Comparison of ENCODE assay signal across 8 mouse cellular contexts in genomic region chr2:25706643-25707481, GRCm38 (mm10). TPM values are rescaled to one million over a fixed set of nuclear protein-coding genes. Genes with fewer than 3 reads are reported as not detected.
DNase-seq lines count a peak whose midpoint lies in the region; ATAC-seq and TF ChIP-seq lines count a peak whose summit lies in the region.

Gene Bmyc, plus strand, starts transcription at chr2:25706739.

- DNase-seq in adrenal gland, adult (ENCODE audit: inconsistent age in 2 of 2, low spot score in 1 of 2): peak; percentile 85 to 95
- DNase-seq in gastrocnemius, postnatal 10 days: peak; percentile 65
- DNase-seq in hindbrain, postnatal 0 days (ENCODE audit: low spot score): peak; percentile 96
- peak; percentile 80 for DNase-seq in left cerebral cortex, adult 11 months (ENCODE audit: low spot score)
- peak; percentile 70 for DNase-seq in lung, postnatal 25 days (ENCODE audit: low spot score)
- peak; percentile 93 for DNase-seq in retina, postnatal 1 day
- peak; percentile 87 for DNase-seq in thymus, postnatal 4 days

- WGBS in hindbrain, postnatal 0 days: 1% methylated on average over 73 of the region's 78 CpGs

- peak within 1 kb of the TSS; percentile 94 for H3K27ac ChIP-seq in hindbrain, postnatal 0 days

- H3K27me3 ChIP-seq in hindbrain, postnatal 0 days (ENCODE audit: insufficient read depth, low read length): no peaks in the 10 kb centered on the region

- peaks cover 8% of the 10 kb centered on the region for H3K4me1 ChIP-seq in hindbrain, postnatal 0 days (ENCODE audit: insufficient read depth, low read length)

- H3K9me3 ChIP-seq in hindbrain, postnatal 0 days (ENCODE audit: low read length): no peaks in the 10 kb centered on the region

- TF ChIP-seq CTCF in hindbrain, postnatal 0 days (IDR thresholded peaks at IDR 0.05; ENCODE audit: low read depth): peak; percentile 89

- H3K36me3 ChIP-seq in hindbrain, postnatal 0 days (ENCODE audit: insufficient read depth, low read length): no peaks in the 10 kb centered on the region

- peak; percentile 88 for ATAC-seq in common myeloid progenitor, adult 5-6 weeks (replicated peaks; ENCODE audit: low read depth, poor library complexity, severe bottlenecking)
- peak; percentile 95 for ATAC-seq in hindbrain, postnatal 0 days

- H3K4me3 ChIP-seq in hindbrain, postnatal 0 days (ENCODE audit: low read length): peak within 1 kb of the TSS; percentile 74

- peak within 1 kb of the TSS; percentile 82 for H3K4me2 ChIP-seq in hindbrain, postnatal 0 days (ENCODE audit: low read depth, low read length)

- H3K9ac ChIP-seq in hindbrain, postnatal 0 days (replicated peaks; ENCODE audit: low read length): peak within 1 kb of the TSS; percentile 87

RNA-seq across cellular contexts. Expression of gene Bmyc, which starts in this region (rescaled TPM):
- 7.8 and 9.7 TPM in 2 replicates for total RNA-seq in common myeloid progenitor, adult 5-6 weeks (2017)
- total RNA-seq in gastrocnemius, postnatal 10 days (2021): 10 to 100 TPM; 18.3 to 20.4 TPM
- total RNA-seq in hindbrain, postnatal 0 days (2014; rRNA removed): 90.3 and 92.6 TPM in 2 replicates
- 206 and 219 TPM in 2 replicates for polyA plus RNA-seq in hindbrain, postnatal 0 days (2015; fragmentation: Nextera tagmentation; extraction: Ambion mirVana)

Comparison
In these comparisons a context has a peak if more than half of its experiments do, and no peak if none do; other contexts are left out.
1. Peak in every context shown above with its lines: DNase-seq, ATAC-seq, H3K4me3 ChIP-seq and H3K27ac ChIP-seq.